22 mouse cellular contexts compared by ENCODE assay signal in genomic region chr4:107996418-107996986, GRCm38 (mm10). TPM values are rescaled to one million over a fixed set of nuclear protein-coding genes. Genes with fewer than 3 reads are reported as not detected.
DNase-seq lines count a peak whose midpoint lies in the region; ATAC-seq and TF ChIP-seq lines count a peak whose summit lies in the region.
"Had no signal": no experiment of that assay in that cellular context is flagged by ENCODE, and none has a peak within 500 bp of the region (broad histone marks: within the 10 kb centered on the region; RNA-seq: fewer than 3 reads in every experiment).

No protein-coding gene starts in this region.

- H3K9me3 ChIP-seq in intestine, embryonic 15.5 days: no peaks in the 10 kb centered on the region
- no peaks in the 10 kb centered on the region for H3K9me3 ChIP-seq in intestine, postnatal 0 days (ENCODE audit: control insufficient read depth)
- no peaks in the 10 kb centered on the region for H3K9me3 ChIP-seq in midbrain, embryonic 11.5 days (ENCODE audit: control insufficient read depth, low read length)
- no peaks in the 10 kb centered on the region for H3K9me3 ChIP-seq in midbrain, embryonic 15.5 days
- 0 out of 2 replicates have a peak, but pooled peaks cover 3% of the 10 kb centered on the region for H3K9me3 ChIP-seq in embryonic facial prominence, embryonic 14.5 days (ENCODE audit: control insufficient read depth, low read length)
- H3K9me3 ChIP-seq: liver, embryonic 15.5 days; midbrain, embryonic 12.5 days; neural tube, embryonic 13.5 days had no signal

- H3K36me3 ChIP-seq in intestine, embryonic 15.5 days: no peaks in the 10 kb centered on the region
- H3K36me3 ChIP-seq in intestine, postnatal 0 days (ENCODE audit: control insufficient read depth, insufficient read depth): no peaks in the 10 kb centered on the region
- H3K36me3 ChIP-seq in midbrain, embryonic 11.5 days (ENCODE audit: control insufficient read depth, insufficient read depth, low read length): no peaks in the 10 kb centered on the region
- H3K36me3 ChIP-seq in midbrain, embryonic 15.5 days (replicated peaks): no peaks in the 10 kb centered on the region
- H3K36me3 ChIP-seq in embryonic facial prominence, embryonic 14.5 days (ENCODE audit: control insufficient read depth, insufficient read depth, low read length): no peaks in the 10 kb centered on the region
- H3K36me3 ChIP-seq: heart, embryonic 13.5 days; liver, embryonic 15.5 days; midbrain, embryonic 12.5 days; neural tube, embryonic 13.5 days had no signal

- peak; percentile 39; the same call in 1 of the 2 replicates for ATAC-seq in intestine, embryonic 15.5 days
- no peak for ATAC-seq in intestine, postnatal 0 days
- no peak for ATAC-seq in midbrain, embryonic 11.5 days (ENCODE audit: low FRiP score)
- no peak for ATAC-seq in midbrain, embryonic 15.5 days (replicated peaks)
- ATAC-seq in embryonic facial prominence, embryonic 14.5 days (ENCODE audit: low read depth): peak; percentile 37; the same call in 1 of the 2 replicates
- ATAC-seq: activated CD4-positive, CD25-positive, alpha-beta regulatory T cell, adult 4 months had no signal

- H3K4me2 ChIP-seq in intestine, embryonic 15.5 days (replicated peaks): no peak overlapping the region
- no peak overlapping the region for H3K4me2 ChIP-seq in intestine, postnatal 0 days (replicated peaks; ENCODE audit: low read depth)
- no peak overlapping the region for H3K4me2 ChIP-seq in midbrain, embryonic 11.5 days
- no peak overlapping the region for H3K4me2 ChIP-seq in midbrain, embryonic 15.5 days
- no peak overlapping the region for H3K4me2 ChIP-seq in embryonic facial prominence, embryonic 14.5 days (ENCODE audit: low read depth, low read length)
- H3K4me2 ChIP-seq: heart, embryonic 13.5 days; hindbrain, embryonic 14.5 days; liver, embryonic 15.5 days; midbrain, embryonic 12.5 days; neural tube, embryonic 13.5 days had no signal

- no peaks in the 10 kb centered on the region for H3K27me3 ChIP-seq in intestine, embryonic 15.5 days (replicated peaks)
- H3K27me3 ChIP-seq in intestine, postnatal 0 days (replicated peaks; ENCODE audit: control insufficient read depth, insufficient read depth, low read length): no peaks in the 10 kb centered on the region
- H3K27me3 ChIP-seq in midbrain, embryonic 11.5 days (ENCODE audit: control insufficient read depth, insufficient read depth, low read length): no peaks in the 10 kb centered on the region
- H3K27me3 ChIP-seq in midbrain, embryonic 15.5 days (replicated peaks): no peaks in the 10 kb centered on the region
- no peaks in the 10 kb centered on the region; the same call in 1 of the 2 replicates for H3K27me3 ChIP-seq in embryonic facial prominence, embryonic 14.5 days (replicated peaks; ENCODE audit: control insufficient read depth, insufficient read depth, low read length)
- H3K27me3 ChIP-seq: neural tube, embryonic 13.5 days had no signal

- peaks cover 2% of the 10 kb centered on the region; the same call in 1 of the 2 replicates for H3K4me1 ChIP-seq in intestine, embryonic 15.5 days (replicated peaks)
- no peaks in the 10 kb centered on the region for H3K4me1 ChIP-seq in intestine, postnatal 0 days (replicated peaks; ENCODE audit: control insufficient read depth, insufficient read depth, low read length)
- no peaks in the 10 kb centered on the region for H3K4me1 ChIP-seq in midbrain, embryonic 11.5 days (ENCODE audit: control insufficient read depth, insufficient read depth, low read length)
- H3K4me1 ChIP-seq in midbrain, embryonic 15.5 days: 0 out of 2 replicates have a peak, but pooled peaks cover 7% of the 10 kb centered on the region
- peaks cover 13% of the 10 kb centered on the region; the same call in 1 of the 2 replicates for H3K4me1 ChIP-seq in embryonic facial prominence, embryonic 14.5 days (ENCODE audit: control insufficient read depth, insufficient read depth, low read length)
- H3K4me1 ChIP-seq: liver, embryonic 15.5 days; neural tube, embryonic 13.5 days had no signal

- no peak overlapping the region for H3K9ac ChIP-seq in intestine, embryonic 15.5 days
- H3K9ac ChIP-seq in intestine, postnatal 0 days (ENCODE audit: low read depth, low read length): no peak overlapping the region
- no peak overlapping the region for H3K9ac ChIP-seq in midbrain, embryonic 11.5 days (ENCODE audit: low read length)
- H3K9ac ChIP-seq in midbrain, embryonic 15.5 days: no peak overlapping the region
- H3K9ac ChIP-seq in embryonic facial prominence, embryonic 14.5 days (ENCODE audit: low read depth, low read length): no peak overlapping the region
- H3K9ac ChIP-seq: heart, embryonic 13.5 days; hindbrain, embryonic 14.5 days; liver, embryonic 15.5 days; midbrain, embryonic 12.5 days; neural tube, embryonic 13.5 days had no signal

- H3K27ac ChIP-seq in intestine, embryonic 15.5 days: no peak overlapping the region
- no peak overlapping the region for H3K27ac ChIP-seq in intestine, postnatal 0 days (ENCODE audit: low read depth, low read length)
- no peak overlapping the region for H3K27ac ChIP-seq in midbrain, embryonic 11.5 days (ENCODE audit: low read depth, low read length)
- H3K27ac ChIP-seq in midbrain, embryonic 15.5 days: no peak overlapping the region
- H3K27ac ChIP-seq in embryonic facial prominence, embryonic 14.5 days (replicated peaks; ENCODE audit: low read depth, low read length): peak overlapping the region; percentile 69
- H3K27ac ChIP-seq: heart, embryonic 13.5 days; hindbrain, embryonic 14.5 days; liver, embryonic 15.5 days; midbrain, embryonic 12.5 days; neural tube, embryonic 13.5 days had no signal

- TF ChIP-seq CTCF in intestine, postnatal 0 days (IDR thresholded peaks at IDR 0.05; ENCODE audit: low read depth): no peak

- 83% methylated on average over 9 of the region's 9 CpGs for WGBS in intestine, embryonic 15.5 days
- 90% methylated on average over 9 of the region's 9 CpGs for WGBS in intestine, postnatal 0 days
- 91% methylated on average over 9 of the region's 9 CpGs for WGBS in midbrain, embryonic 11.5 days
- 92% methylated on average over 9 of the region's 9 CpGs for WGBS in midbrain, embryonic 15.5 days
- 67% methylated on average over 9 of the region's 9 CpGs for WGBS in embryonic facial prominence, embryonic 14.5 days

- DNase-seq in midbrain, embryonic 11.5 days (ENCODE audit: low spot score, missing footprints): peak; percentile 17
- DNase-seq in embryonic facial prominence, embryonic 14.5 days (ENCODE audit: low spot score): peak; percentile 65
- no peak for DNase-seq in cerebellum, adult 11 months
- DNase-seq in layer of hippocampus, postnatal 14 days (ENCODE audit: low spot score in 2 of 2): no peak
- DNase-seq: cerebellum, adult 8-10 months; heart, adult 11 months; heart, postnatal 36 days; thymus, adult 18-20 months; thymus, postnatal 4 days had no signal

- H3K4me3 ChIP-seq in intestine, embryonic 15.5 days (replicated peaks): no peak overlapping the region
- no peak overlapping the region for H3K4me3 ChIP-seq in intestine, postnatal 0 days (ENCODE audit: low read depth, low read length)
- H3K4me3 ChIP-seq in midbrain, embryonic 11.5 days (ENCODE audit: low read depth, low read length): no peak overlapping the region
- no peak overlapping the region for H3K4me3 ChIP-seq in midbrain, embryonic 15.5 days
- no peak overlapping the region for H3K4me3 ChIP-seq in embryonic facial prominence, embryonic 14.5 days (ENCODE audit: low read depth, low read length)
- H3K4me3 ChIP-seq: heart, embryonic 13.5 days; liver, embryonic 15.5 days; midbrain, embryonic 12.5 days; neural tube, embryonic 13.5 days had no signal

RNA-seq across cellular contexts. Expression of gene Slc1a7, which starts 28.4 kb away (rescaled TPM):
- polyA plus RNA-seq in intestine, embryonic 15.5 days (2015; fragmentation: Nextera tagmentation; extraction: Ambion mirVana): 0.11 and 0.15 TPM in 2 replicates
- 0.10 and 0.14 TPM in 2 replicates for polyA plus RNA-seq in intestine, postnatal 0 days (2015; fragmentation: Nextera tagmentation; extraction: Ambion mirVana)
- not detected in 2 replicates for polyA plus RNA-seq in midbrain, embryonic 11.5 days (2014; fragmentation: Nextera tagmentation; extraction: Ambion mirVana)
- polyA plus RNA-seq in midbrain, embryonic 15.5 days (2015; fragmentation: Nextera tagmentation; extraction: Ambion mirVana): 0.09 TPM in 1 of 2 replicates, not detected in the other
- 0.17 TPM in 1 of 2 replicates, not detected in the other for polyA plus RNA-seq in embryonic facial prominence, embryonic 14.5 days (2014; fragmentation: Nextera tagmentation; extraction: Ambion mirVana)
- total RNA-seq in layer of hippocampus, postnatal 14 days (2021): under 1 TPM in 1 of 2 experiments, not detected in 1; 0.12 TPM
- total RNA-seq: common myeloid progenitor, adult 5-6 weeks; left cerebral cortex, postnatal 10 days had no signal
- polyA plus RNA-seq: C2C12; heart, embryonic 13.5 days; kidney, embryonic 14.5 days; liver, embryonic 15.5 days; midbrain, embryonic 12.5 days; neural tube, embryonic 13.5 days had no signal

Comparison
In these comparisons a context has a peak if more than half of its experiments do, and no peak if none do; other contexts are left out.
1. ATAC-seq: peak in intestine, embryonic 15.5 days (single experiment) and embryonic facial prominence, embryonic 14.5 days (single experiment); none in intestine, postnatal 0 days (single experiment), midbrain, embryonic 11.5 days (single experiment) and midbrain, embryonic 15.5 days (single experiment).
2. DNase-seq: peak in midbrain, embryonic 11.5 days (single experiment) and embryonic facial prominence, embryonic 14.5 days (single experiment); none in cerebellum, adult 11 months (single experiment) and layer of hippocampus, postnatal 14 days (0 of 2).